Mouse (Mus musculus) testis, adult 2 months (tissue): ENCODE data around the gene Parp14.

Source experiments
- CTCF ChIP-seq: fragments of 200-500 bp; IDR thresholded peaks from 2 replicates; pipeline ENCODE4 v1.5.1; 2012; ENCODE audit warnings: low read depth, mild to moderate bottlenecking, inconsistent platforms, low read length, moderate library complexity; ENCODE audit not compliant: control insufficient read depth, insufficient read depth, insufficient replicate concordance
- POLR2A ChIP-seq: fragments of 200-500 bp; IDR thresholded peaks from 2 replicates; pipeline ENCODE4 v1.6.1; 2012; ENCODE audit warnings: low read depth, mild to moderate bottlenecking, inconsistent platforms, low read length, moderate library complexity; ENCODE audit not compliant: control insufficient read depth

- no peak for TF ChIP-seq POLR2A
- TF ChIP-seq CTCF, result no peak
Observed at GRCm38 (mm10) chr16:35834653-35835052, 36.7 kb downstream of the Parp14 start.
